Mouse (Mus musculus): ENCODE measurements around the gene Sec31a.

DNA sequence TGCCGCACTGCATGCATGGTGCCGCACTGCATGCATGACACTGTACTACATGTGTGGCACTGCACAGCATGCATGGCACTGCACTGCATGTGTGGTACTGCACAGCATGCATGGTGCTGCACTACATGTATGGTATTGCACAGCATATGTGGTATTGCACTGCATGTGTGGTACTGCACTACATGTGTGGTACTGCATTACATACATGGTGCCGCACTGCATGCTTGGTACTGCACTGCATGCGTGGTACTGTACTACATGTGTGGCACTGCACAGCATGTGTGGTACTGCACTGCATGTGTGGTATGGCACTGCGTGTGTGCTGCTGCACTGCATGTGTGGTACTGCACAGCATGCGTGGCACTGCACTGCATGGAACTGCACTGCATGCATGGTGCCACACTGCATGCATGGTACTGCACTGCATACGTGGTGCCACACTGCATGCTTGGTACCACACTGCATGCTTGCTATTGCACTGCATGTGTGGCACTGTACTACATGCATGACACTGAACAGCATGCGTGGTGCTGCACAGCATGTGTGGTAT, 65.1 kb downstream of the Sec31a start:
- TF ChIP-seq CTCF (conservative IDR thresholded peaks at IDR 0.05; ENCODE audit: insufficient read depth, insufficient read length, low read depth, low read length) (no peak), POLR2A (IDR thresholded peaks at IDR 0.05; ENCODE audit: low read depth, low read length) (no peak)

Data from kidney, adult 2 months (tissue).